Mouse (Mus musculus) forebrain, embryonic 14.5 days (tissue): Measurements from ENCODE around the gene Tns1. TPM values are rescaled to one million over a fixed set of nuclear protein-coding genes. Genes with fewer than 3 reads are reported as not detected.

Experiments used
- ATAC-seq: fragments of 200-750 bp; cut with Nextera tagmentation; 2 replicates; pipeline ENCODE4 v1.8.0; 2017; ENCODE audit warnings: mild to moderate bottlenecking, moderate library complexity
- DNase-seq: peaks from one replicate; pipeline ENCODE4 v3.0.0-alpha.2; 2015; ENCODE audit warnings: low spot score
- H3K27ac ChIP-seq: fragments of 300-500 bp; sonication (generic); 2 replicates; pipeline ENCODE4 v1.5.1; 2014; ENCODE audit warnings: low read depth, mild to moderate bottlenecking, control low read depth, low read length, moderate library complexity
- H3K27me3 ChIP-seq: fragments of 300-500 bp; sonication (generic); replicated peaks from 2 replicates; pipeline ENCODE4 v1.6.1; 2014; ENCODE audit warnings: low read length, control low read depth, mixed read lengths; ENCODE audit not compliant: control insufficient read depth, insufficient read depth
- H3K36me3 ChIP-seq: fragments of 300-500 bp; sonication (generic); 2 replicates; pipeline ENCODE4 v1.6.1; 2014; ENCODE audit warnings: low read length, control low read depth; ENCODE audit not compliant: control insufficient read depth, insufficient read depth
- H3K4me1 ChIP-seq: fragments of 300-500 bp; sonication (generic); 2 replicates; pipeline ENCODE4 v1.6.1; 2014; ENCODE audit warnings: antibody characterized with exemption, low read length, control low read depth; ENCODE audit not compliant: control insufficient read depth, insufficient read depth
- H3K4me2 ChIP-seq: fragments of 300-500 bp; sonication (generic); 2 replicates; pipeline ENCODE4 v1.6.1; 2014; ENCODE audit warnings: mild to moderate bottlenecking, control low read depth, low read length
- H3K4me3 ChIP-seq: fragments of 300-500 bp; sonication (generic); 2 replicates; pipeline ENCODE4 v1.5.1; 2014; ENCODE audit warnings: low read depth, low read length, control low read depth
- H3K9ac ChIP-seq: fragments of 300-500 bp; sonication (generic); 2 replicates; pipeline ENCODE4 v1.6.1; 2014; ENCODE audit warnings: mild to moderate bottlenecking, low read length, control low read depth, moderate library complexity
- H3K9me3 ChIP-seq: fragments of 300-500 bp; sonication (generic); replicated peaks from 2 replicates; pipeline ENCODE4 v1.6.1; 2016; ENCODE audit warnings: low read length, control low read depth, mixed read lengths; ENCODE audit not compliant: control insufficient read depth
- WGBS: fragments of 180-500 bp; shearing (Covaris S2); extraction: QIAGEN DNeasy Blood & Tissue Kit; methylation state at CpG from one replicate; pipeline ENCODE4 v1.1.7; 2014; 5-methylcytosine and 5-hydroxymethylcytosine counted together
- polyA plus RNA-seq: library from polyadenylated mRNA; unstranded; fragments of >200 nt; fragmentation: Nextera tagmentation; extraction: Ambion mirVana; gene quantifications from 2 replicates; pipeline ENCODE4 v1.2.1, GENCODE M21; 2014

Gene Tns1
- polyA plus RNA-seq, 1 experiment from 2014 or later = 7.7 TPM

DNA sequence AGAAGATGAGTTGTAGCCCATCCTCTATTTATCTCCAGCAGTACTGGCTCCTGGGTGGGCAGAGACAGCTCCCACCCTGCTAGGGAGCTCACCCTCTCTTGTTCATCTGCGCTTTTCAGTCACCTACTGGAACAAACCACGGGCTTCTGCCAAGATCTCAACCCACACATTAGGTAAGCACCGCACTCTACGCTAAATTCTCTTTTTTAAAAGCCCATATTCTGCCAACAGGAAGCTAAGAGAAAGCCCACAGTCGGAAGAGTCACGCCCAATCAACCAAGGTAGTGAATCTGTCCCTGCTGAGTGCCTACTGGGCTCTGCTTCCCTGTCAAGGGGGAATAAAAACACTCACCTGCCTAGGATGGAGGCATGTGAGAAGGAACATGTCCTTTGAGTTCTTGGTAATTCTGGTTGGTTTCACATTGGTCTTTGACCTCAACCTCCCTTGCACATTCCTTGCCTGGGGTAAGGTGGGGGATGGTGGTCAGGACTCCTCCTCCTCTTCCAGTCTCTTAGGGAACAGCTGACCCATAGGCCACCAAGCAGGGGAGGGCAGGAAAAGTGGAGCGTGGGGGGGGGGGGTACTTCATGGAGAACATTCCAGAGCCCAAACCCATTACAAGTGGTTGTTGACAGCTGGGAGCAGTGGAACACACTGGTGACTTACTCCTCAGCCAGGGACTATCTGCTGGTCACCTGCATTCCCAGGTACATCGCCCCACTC lies 193.7 kb downstream of the Tns1 start:
- no peak overlapping the region for H3K9ac ChIP-seq
- H3K4me2 ChIP-seq = no peak overlapping the region
- ATAC-seq (no peak), DNase-seq (no peak)
- 87% methylated on average over 8 of the region's 8 CpGs for WGBS
- H3K4me1 ChIP-seq = no peaks in the 10 kb centered on the region
- H3K27ac ChIP-seq = no peak overlapping the region
- H3K27me3 ChIP-seq = no peaks in the 10 kb centered on the region
- H3K9me3 ChIP-seq = no peaks in the 10 kb centered on the region
- no peaks in the 10 kb centered on the region for H3K36me3 ChIP-seq
- H3K4me3 ChIP-seq = no peak overlapping the region

DNA sequence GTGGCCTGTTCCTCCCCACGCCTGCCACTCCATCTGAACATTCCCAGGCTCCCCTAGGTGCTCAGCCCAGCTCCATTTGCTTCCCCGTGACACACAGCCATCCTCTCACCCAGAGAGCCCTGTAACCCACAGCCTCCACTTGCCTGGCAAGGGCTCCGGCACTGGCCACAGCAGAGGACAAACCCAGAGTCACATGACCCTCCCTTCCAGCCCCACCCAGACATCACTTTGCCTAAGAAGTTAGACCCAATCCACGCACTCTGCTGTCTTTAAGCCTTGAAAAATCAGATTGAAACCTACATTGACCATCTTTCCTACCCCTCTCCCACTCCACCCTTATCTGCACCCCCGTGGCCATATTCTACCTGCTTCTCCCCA lies 194.3 kb downstream of the Tns1 start:
- Histone ChIP-seq H3K4me3 (no peak overlapping the region), H3K36me3 (peaks cover 5% of the 10 kb centered on the region; the same call in 1 of the 2 replicates), H3K4me1 (no peaks in the 10 kb centered on the region), H3K9ac (no peak overlapping the region), H3K27ac (no peak overlapping the region), H3K27me3 (no peaks in the 10 kb centered on the region), H3K9me3 (no peaks in the 10 kb centered on the region), H3K4me2 (no peak overlapping the region)
- ATAC-seq = no peak
- whole genome bisulfite sequencing = 89% methylated on average over 5 of the region's 5 CpGs
- no peak for DNase-seq

DNA sequence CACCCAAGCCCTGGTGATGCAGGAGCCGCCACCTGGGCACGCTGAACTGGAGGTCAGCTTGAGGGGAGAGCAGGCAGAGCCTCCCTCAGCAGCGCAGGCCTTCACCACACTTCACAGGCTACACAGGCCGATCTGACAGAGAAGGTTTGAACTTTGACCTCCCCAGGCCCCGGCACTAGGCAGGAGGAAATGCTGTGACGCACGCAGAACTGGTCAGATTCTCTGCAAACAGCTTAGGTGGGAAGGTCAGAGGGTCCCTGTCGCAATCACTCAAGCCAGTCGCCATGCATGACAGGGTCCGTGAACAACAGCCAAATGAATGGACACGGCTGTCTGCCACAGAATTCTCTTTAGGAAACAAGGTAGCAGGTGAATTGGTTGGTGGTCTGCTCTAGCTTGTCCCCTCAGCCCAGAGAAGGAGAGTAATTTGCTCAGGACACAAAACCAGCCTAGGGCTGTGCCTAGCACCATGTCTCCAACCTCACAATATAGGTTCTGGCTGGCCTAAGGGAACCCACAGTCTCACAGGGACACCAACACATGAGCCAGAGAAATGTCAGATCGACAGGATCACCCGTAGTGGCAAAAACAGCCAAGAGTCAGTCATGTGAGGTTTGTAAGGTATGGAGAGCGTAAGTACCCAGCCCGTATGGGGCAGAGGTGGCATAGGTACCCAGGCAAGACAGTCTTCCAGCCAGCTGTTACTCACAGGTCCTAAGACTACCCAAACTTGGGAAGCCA lies 194.9 kb downstream of the Tns1 start:
- 74% methylated on average over 15 of the region's 15 CpGs for WGBS
- H3K9me3 ChIP-seq = no peaks in the 10 kb centered on the region
- peaks cover 5% of the 10 kb centered on the region; the same call in 1 of the 2 replicates for H3K36me3 ChIP-seq
- no peak overlapping the region for H3K27ac ChIP-seq
- no peak overlapping the region for H3K4me2 ChIP-seq
- no peak overlapping the region for H3K9ac ChIP-seq
- no peak for ATAC-seq
- no peaks in the 10 kb centered on the region for H3K4me1 ChIP-seq
- no peaks in the 10 kb centered on the region for H3K27me3 ChIP-seq
- no peak for DNase-seq
- no peak overlapping the region for H3K4me3 ChIP-seq

DNA sequence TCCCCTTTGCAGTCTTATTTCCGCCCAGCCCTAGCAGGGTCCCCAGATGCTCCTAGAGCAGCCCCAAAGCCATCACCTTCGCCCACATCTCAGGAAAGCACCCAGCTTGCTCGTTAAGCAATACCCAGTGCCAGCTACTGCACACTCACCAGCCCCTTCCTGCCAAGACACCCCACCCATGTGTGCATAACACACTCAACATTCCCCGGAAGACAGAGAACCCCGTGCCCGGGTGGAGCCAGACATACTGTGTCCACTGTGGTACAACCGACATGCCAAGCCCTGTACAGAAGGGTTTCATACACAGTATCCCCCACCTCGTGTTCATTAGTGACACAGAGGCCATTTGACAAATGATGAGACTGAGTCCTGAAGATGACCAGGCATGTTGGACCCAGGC lies 195.9 kb downstream of the Tns1 start:
- ATAC-seq = no peak
- no peak overlapping the region for H3K27ac ChIP-seq
- no peak for DNase-seq

DNA sequence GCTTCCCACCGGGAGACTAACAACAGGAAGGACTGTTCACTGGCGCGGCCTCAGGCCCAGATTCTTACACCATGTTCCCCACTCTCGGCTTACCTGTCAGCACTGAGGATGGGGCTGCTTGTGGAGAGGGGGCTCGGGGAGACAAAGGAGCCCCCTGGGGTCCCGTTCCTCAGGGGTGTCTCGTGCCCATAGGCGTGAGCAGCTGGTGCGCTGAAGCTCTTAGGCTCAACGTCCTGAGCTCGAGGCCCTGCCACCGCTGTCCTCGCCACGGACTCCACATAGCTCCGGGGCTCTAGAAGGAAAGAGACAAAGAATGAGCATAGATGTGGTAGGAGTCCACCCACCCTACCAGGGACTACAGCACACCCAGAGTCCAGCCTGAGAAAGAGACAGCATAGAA lies 196.4 kb downstream of the Tns1 start:
- Histone ChIP-seq H3K27me3 (no peaks in the 10 kb centered on the region), H3K4me3 (no peak overlapping the region), H3K27ac (no peak overlapping the region), H3K4me1 (no peaks in the 10 kb centered on the region), H3K36me3 (peaks cover 5% of the 10 kb centered on the region; the same call in 1 of the 2 replicates), H3K9me3 (no peaks in the 10 kb centered on the region), H3K4me2 (no peak overlapping the region), H3K9ac (no peak overlapping the region)
- no peak for DNase-seq
- 83% methylated on average over 15 of the region's 15 CpGs for WGBS
- ATAC-seq = no peak

More for the DNA sequence above, 195.9 kb downstream of the Tns1 start:
- Histone ChIP-seq H3K9me3 (no peaks in the 10 kb centered on the region), H3K4me3 (no peak overlapping the region), H3K36me3 (peaks cover 5% of the 10 kb centered on the region; the same call in 1 of the 2 replicates), H3K9ac (no peak overlapping the region), H3K4me2 (no peak overlapping the region), H3K4me1 (no peaks in the 10 kb centered on the region), H3K27me3 (no peaks in the 10 kb centered on the region)
- 87% methylated on average over 8 of the region's 8 CpGs for WGBS

DNA sequence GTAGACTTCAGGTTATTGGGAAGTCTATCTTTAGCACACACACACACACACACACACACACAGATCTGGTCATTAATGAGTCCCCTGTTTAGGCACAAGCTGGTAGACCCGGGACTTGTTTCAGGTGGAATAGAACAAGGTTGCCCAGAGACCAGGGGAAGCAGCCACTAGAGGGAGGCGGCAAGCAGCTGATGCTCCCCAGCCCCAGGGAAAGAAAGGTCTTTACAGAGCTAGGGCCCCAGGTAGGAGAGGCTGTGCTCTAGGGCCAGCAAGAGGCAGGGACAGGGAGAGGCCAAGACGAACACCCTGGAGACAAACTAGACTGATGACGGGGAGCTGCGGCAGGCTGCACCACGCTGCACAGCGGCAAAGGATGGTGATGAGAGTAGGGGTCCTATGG lies 198.0 kb downstream of the Tns1 start:
- no peak for DNase-seq
- Histone ChIP-seq H3K27me3 (no peaks in the 10 kb centered on the region), H3K27ac (no peak overlapping the region), H3K9me3 (no peaks in the 10 kb centered on the region), H3K4me2 (no peak overlapping the region), H3K36me3 (peaks cover 5% of the 10 kb centered on the region; the same call in 1 of the 2 replicates), H3K4me3 (no peak overlapping the region), H3K9ac (no peak overlapping the region), H3K4me1 (no peaks in the 10 kb centered on the region)
- no peak for ATAC-seq
- WGBS = 55% methylated on average over 7 of the region's 7 CpGs

DNA sequence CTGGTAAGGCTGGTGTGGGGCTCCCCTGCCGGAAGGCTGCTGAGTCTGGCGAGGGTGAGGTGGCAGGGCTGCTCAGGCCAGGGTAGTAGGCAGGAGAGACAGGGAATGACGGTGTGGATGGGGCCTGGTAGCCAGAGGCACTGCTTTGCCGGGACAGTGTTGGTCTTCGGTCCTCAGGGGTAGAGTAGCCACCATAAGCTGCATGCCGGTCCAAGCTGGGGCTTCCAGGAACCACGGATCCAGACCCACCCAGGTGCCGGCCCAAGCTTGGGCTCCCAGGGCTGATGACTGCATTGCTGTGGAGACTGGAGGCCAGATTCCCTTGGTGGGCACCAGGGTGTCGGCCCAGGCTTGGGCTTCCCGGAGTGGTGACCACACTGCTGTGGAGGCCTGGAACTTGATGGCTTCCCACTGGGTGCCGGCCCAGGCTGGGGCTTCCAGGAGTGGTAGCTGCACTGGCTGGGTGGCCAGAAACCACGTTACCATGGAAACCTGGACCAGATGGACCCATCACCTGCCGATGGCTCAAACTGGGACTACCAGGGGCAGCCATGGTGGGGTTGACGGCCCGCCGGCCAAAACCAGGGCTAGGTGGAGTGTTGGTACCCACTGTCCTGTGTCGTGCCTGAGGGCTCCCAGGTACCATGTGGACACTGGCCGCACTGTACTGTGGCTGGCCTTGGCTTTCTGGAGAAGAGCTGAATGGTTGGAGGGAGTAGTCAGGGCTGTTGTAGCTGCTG lies 199.2 kb downstream of the Tns1 start:
- DNase-seq = no peak
- H3K4me1 ChIP-seq = no peaks in the 10 kb centered on the region
- no peaks in the 10 kb centered on the region for H3K27me3 ChIP-seq

DNA sequence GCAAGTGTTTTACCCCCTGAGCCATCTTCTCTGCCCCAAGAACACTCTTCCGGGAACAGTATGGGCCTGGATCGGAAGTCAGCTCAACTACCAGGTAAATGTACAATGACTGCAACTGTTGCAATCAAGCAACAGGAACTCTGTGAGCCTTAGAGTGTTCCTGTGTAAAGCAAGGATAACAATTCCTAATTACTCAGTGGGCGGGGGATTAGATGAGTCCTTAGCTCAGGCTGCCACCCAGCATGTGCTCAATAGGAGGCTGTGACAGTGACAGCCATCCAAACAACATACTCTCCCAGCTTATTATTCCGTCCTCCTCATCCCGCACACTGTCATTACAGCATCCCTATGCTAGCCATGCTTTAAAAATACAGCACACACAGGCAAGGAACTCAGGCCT lies 200.0 kb downstream of the Tns1 start:
- H3K36me3 ChIP-seq = peaks cover 10% of the 10 kb centered on the region; the same call in 1 of the 2 replicates
- H3K4me1 ChIP-seq = no peaks in the 10 kb centered on the region
- H3K9ac ChIP-seq = no peak overlapping the region
- DNase-seq = no peak
- no peak overlapping the region for H3K27ac ChIP-seq
- no peak overlapping the region for H3K4me3 ChIP-seq
- H3K4me2 ChIP-seq = no peak overlapping the region
- H3K27me3 ChIP-seq = no peaks in the 10 kb centered on the region
- ATAC-seq = no peak
- H3K9me3 ChIP-seq = no peaks in the 10 kb centered on the region
- WGBS = 71% methylated on average over 5 of the region's 5 CpGs

More for the DNA sequence above, 199.2 kb downstream of the Tns1 start:
- H3K9me3 ChIP-seq = no peaks in the 10 kb centered on the region
- WGBS = 93% methylated on average over 18 of the region's 18 CpGs
- H3K36me3 ChIP-seq = peaks cover 10% of the 10 kb centered on the region; the same call in 1 of the 2 replicates
- no peak overlapping the region for H3K4me2 ChIP-seq
- no peak overlapping the region for H3K4me3 ChIP-seq
- no peak overlapping the region for H3K9ac ChIP-seq
- H3K27ac ChIP-seq = no peak overlapping the region
- no peak for ATAC-seq
